Mouse (Mus musculus) CH12.LX (cell line): ENCODE data around the gene Tent5c. TPM values are rescaled to one million over a fixed set of nuclear protein-coding genes. Genes with fewer than 3 reads are reported as not detected.

Source experiments
- DNase-seq: peaks from one replicate; pipeline ENCODE4 v3.0.0-alpha.2; 2013; ENCODE audit errors: extremely low read depth
- H3K27ac ChIP-seq: 2 replicates; pipeline ENCODE4 v1.5.1; 2012; ENCODE audit warnings: low read depth, mild to moderate bottlenecking, control low read depth, moderate library complexity; ENCODE audit not compliant: insufficient read depth
- H3K27me3 ChIP-seq: replicated peaks from 2 replicates; pipeline ENCODE3; 2012; ENCODE audit warnings: inconsistent platforms
- H3K36me3 ChIP-seq, 2 experiments: replicated peaks in 1 of 2; 2 replicates each; pipeline versions ENCODE3 to v1.6.1; 2012; ENCODE audit warnings: inconsistent platforms in 1 of 2, low read length in 1 of 2, mild to moderate bottlenecking in 1 of 2, mixed read lengths in 1 of 2, moderate library complexity in 1 of 2; ENCODE audit not compliant: control insufficient read depth in 1 of 2, insufficient read depth in 1 of 2
- H3K4me1 ChIP-seq, 2 experiments: 2 replicates each; pipeline ENCODE4 v1.6.1; 2012; ENCODE audit warnings: inconsistent platforms in 1 of 2, moderate library complexity in 1 of 2; ENCODE audit not compliant: insufficient read depth in 2 of 2, control insufficient read depth in 1 of 2
- H3K4me2 ChIP-seq: 2 replicates; pipeline ENCODE4 v1.6.1; 2012; ENCODE audit warnings: low read depth, mild to moderate bottlenecking, control low read depth; ENCODE audit not compliant: poor library complexity, insufficient read depth, severe bottlenecking
- H3K4me3 ChIP-seq, 3 experiments: fragments of 150-350 bp in 1 of 3; sonication (generic) in 1 of 3; replicated peaks in 1 of 3; 2 replicates each; pipeline versions ENCODE3 to v1.5.1; 2011 to 2012; ENCODE audit warnings: low read depth in 2 of 3, low read length in 2 of 3, mild to moderate bottlenecking in 2 of 3, moderate library complexity in 2 of 3, control low read depth in 1 of 3, improper control_type of control experiment in 1 of 3, inconsistent platforms in 1 of 3, mixed read lengths in 1 of 3; ENCODE audit not compliant: poor library complexity in 1 of 3
- H3K79me2 ChIP-seq: replicated peaks from 2 replicates; pipeline ENCODE4 v1.6.1; 2012; ENCODE audit warnings: mild to moderate bottlenecking, moderate library complexity; ENCODE audit not compliant: control insufficient read depth, poor library complexity, insufficient read depth, severe bottlenecking; ENCODE audit errors: extremely low read depth
- H3K9ac ChIP-seq: 2 replicates; pipeline ENCODE4 v1.6.1; 2012; ENCODE audit warnings: low read depth, mild to moderate bottlenecking, control low read depth, moderate library complexity; ENCODE audit not compliant: insufficient read depth
- H3K9me3 ChIP-seq: replicated peaks from 2 replicates; pipeline ENCODE3; 2012; ENCODE audit warnings: low read length, inconsistent platforms, mixed read lengths
- BHLHE40 ChIP-seq: IDR thresholded peaks from 2 replicates; pipeline ENCODE4 v1.6.1; 2011; ENCODE audit warnings: mild to moderate bottlenecking, low read depth, low read length, improper control_type of control experiment
- CHD1 ChIP-seq: IDR thresholded peaks from 2 replicates; pipeline ENCODE4 v1.6.1; 2012; ENCODE audit warnings: low read depth, low read length, improper control_type of control experiment, inconsistent platforms
- CHD2 ChIP-seq: IDR thresholded peaks from 2 replicates; pipeline ENCODE4 v1.6.1; 2011; ENCODE audit warnings: low read length, improper control_type of control experiment
- CTCF ChIP-seq, 2 experiments: IDR thresholded peaks in 1 of 2; conservative IDR thresholded peaks in 1 of 2; 2 replicates each; pipeline ENCODE4 v1.5.1; 2011 to 2012; ENCODE audit warnings: low read depth in 2 of 2, low read length in 2 of 2, improper control_type of control experiment in 1 of 2, inconsistent platforms in 1 of 2, mild to moderate bottlenecking in 1 of 2, moderate library complexity in 1 of 2
- E2F4 ChIP-seq: IDR thresholded peaks from 2 replicates; pipeline ENCODE4 v1.6.1; 2011; ENCODE audit warnings: low read depth, low read length, improper control_type of control experiment; ENCODE audit not compliant: insufficient replicate concordance
- EP300 ChIP-seq: IDR thresholded peaks from 2 replicates; pipeline ENCODE4 v1.6.1; 2011; ENCODE audit warnings: low read length, improper control_type of control experiment
- ETS1 ChIP-seq: conservative IDR thresholded peaks from 2 replicates; pipeline ENCODE4 v1.6.1; 2012; ENCODE audit warnings: low read depth, mild to moderate bottlenecking, inconsistent platforms, low read length, improper control_type of control experiment, moderate library complexity
- HCFC1 ChIP-seq: IDR thresholded peaks from 2 replicates; pipeline ENCODE4 v1.6.1; 2012; ENCODE audit warnings: low read depth, mild to moderate bottlenecking, inconsistent platforms, low read length, improper control_type of control experiment
- IRF4 ChIP-seq: IDR thresholded peaks from 2 replicates; pipeline ENCODE4 v1.6.1; 2014; ENCODE audit warnings: low read depth, mild to moderate bottlenecking, inconsistent platforms, low read length, improper control_type of control experiment
- JUN ChIP-seq: IDR thresholded peaks from 2 replicates; pipeline ENCODE4 v1.6.1; 2011; ENCODE audit warnings: low read depth, mild to moderate bottlenecking, low read length, improper control_type of control experiment, moderate library complexity; ENCODE audit not compliant: insufficient read depth
- MAFK ChIP-seq: IDR thresholded peaks from 2 replicates; pipeline ENCODE4 v1.6.1; 2011; ENCODE audit warnings: low read length, improper control_type of control experiment; ENCODE audit not compliant: insufficient replicate concordance
- MAX ChIP-seq: IDR thresholded peaks from 2 replicates; pipeline ENCODE4 v1.6.1; 2011; ENCODE audit warnings: low read length, improper control_type of control experiment
- MEF2A ChIP-seq: IDR thresholded peaks from 2 replicates; pipeline ENCODE4 v1.6.1; 2014; ENCODE audit warnings: low read depth, mild to moderate bottlenecking, inconsistent platforms, low read length, improper control_type of control experiment, borderline replicate concordance
- MXI1 ChIP-seq: IDR thresholded peaks from 2 replicates; pipeline ENCODE4 v1.6.1; 2011; ENCODE audit warnings: mild to moderate bottlenecking, low read depth, low read length, improper control_type of control experiment
- MYC ChIP-seq: IDR thresholded peaks from 2 replicates; pipeline ENCODE4 v1.6.1; 2011; ENCODE audit warnings: low read depth, mild to moderate bottlenecking, improper control_type of control experiment, low read length
- NELFE ChIP-seq: IDR thresholded peaks from 2 replicates; pipeline ENCODE4 v1.6.1; 2011; ENCODE audit warnings: low read depth, low read length, improper control_type of control experiment
- RAD21 ChIP-seq: IDR thresholded peaks from 2 replicates; pipeline ENCODE4 v1.6.1; 2011; ENCODE audit warnings: low read depth, mild to moderate bottlenecking, low read length, improper control_type of control experiment, moderate library complexity
- RCOR1 ChIP-seq: conservative IDR thresholded peaks from 2 replicates; pipeline ENCODE4 v1.6.1; 2012; ENCODE audit warnings: low read depth, mild to moderate bottlenecking, inconsistent platforms, low read length, improper control_type of control experiment
- SMC3 ChIP-seq: IDR thresholded peaks from 2 replicates; pipeline ENCODE4 v1.6.1; 2011; ENCODE audit warnings: low read depth, low read length, improper control_type of control experiment
- TCF12 ChIP-seq: IDR thresholded peaks from 2 replicates; pipeline ENCODE4 v1.6.1; 2014; ENCODE audit warnings: low read depth, mild to moderate bottlenecking, inconsistent platforms, low read length, improper control_type of control experiment
- USF2 ChIP-seq: conservative IDR thresholded peaks from 2 replicates; pipeline ENCODE4 v1.6.1; 2011; ENCODE audit warnings: low read depth, low read length, improper control_type of control experiment
- ZNF384 ChIP-seq: IDR thresholded peaks from 2 replicates; pipeline ENCODE4 v1.6.1; 2012; ENCODE audit warnings: low read depth, low read length, improper control_type of control experiment, inconsistent platforms
- dilution Hi-C: fragments of 300-500 bp; cut with MboI; formaldehyde crosslinking; loops from 2 replicates; pipeline ENCODE4 v1.14.3; 2020; ENCODE audit warnings: low sequenced_read_pairs; ENCODE audit not compliant: extremely low pct_unique_long_range_greater_than_20kb, extremely low pct_ligation_motif_present
- in situ Hi-C: fragments of 300-500 bp; cut with MboI; formaldehyde crosslinking; loops from 3 replicates; pipeline ENCODE4 v1.14.3; 2019; ENCODE audit warnings: low sequenced_read_pairs, low pct_ligation_motif_present, low pct_unique_long_range_greater_than_20kb, mixed read lengths
- polyA plus RNA-seq: library from polyadenylated mRNA; unstranded; fragments of >175 nt; gene quantifications from 2 replicates; pipeline ENCODE4 v1.2.1, GENCODE M21; 2012; ENCODE audit warnings: low read depth; ENCODE audit not compliant: insufficient read length
- total RNA-seq, 2 experiments: library from RNA; depleted of rRNA; stranded (reverse); fragments of 300-350 nt in 1 of 2; fragments of >200 nt in 1 of 2; gene quantifications; 2 replicates each; pipeline ENCODE4 v1.2.3; 2012 to 2014

The Tent5c gene
- total and polyA plus RNA-seq, 3 experiments = 10.6 to 18.7 (median 12.3) TPM

- TF ChIP-seq CHD1 (no peak), E2F4 (no peak), MAX (peak; percentile 88), MAFK (peak; percentile 70), USF2 (peak; percentile 41), NELFE (no peak), RAD21 (peak; percentile 7), HCFC1 (no peak), ETS1 (peak; percentile 100), SMC3 (peak; percentile 13), RCOR1 (peak; percentile 95)
Observed at GRCm38 (mm10) chr3:100443798-100444500, 45.2 kb downstream of the Tent5c start (continued).

GRCm38 (mm10) chr3:100442499-100442898, 46.6 kb downstream of the Tent5c start:
- Histone ChIP-seq H3K27ac (peak overlapping the region; percentile 83), H3K36me3 (no peaks in the 10 kb centered on the region), H3K4me1 (peaks cover 59 to 91% of the 10 kb centered on the region in 2 experiments), H3K9ac (peak overlapping the region; percentile 3; the same call in 1 of the 2 replicates), H3K79me2 (no peaks in the 10 kb centered on the region), H3K9me3 (peaks cover 4% of the 10 kb centered on the region), H3K4me3 (no peak overlapping the region), H3K27me3 (peaks cover 4% of the 10 kb centered on the region), H3K4me2 (peak overlapping the region; percentile 12)
- DNase-seq = peak; percentile 27
- TF ChIP-seq MYC = 0 out of 2 replicates have a peak, but pooled peaks have one; percentile 40
- no peak for TF ChIP-seq SMC3
- TF ChIP-seq MXI1 = no peak
- TF ChIP-seq CTCF (conservative IDR thresholded peaks at IDR 0.05 in 1 of 2, IDR thresholded peaks at IDR 0.05 in 1 of 2; ENCODE audit: low read depth in 2 of 2, low read length in 2 of 2) = no peak
- 0 out of 2 replicates have a peak, but pooled peaks have one; percentile 24 for TF ChIP-seq CHD2
- TF ChIP-seq MAX = 0 out of 2 replicates have a peak, but pooled peaks have one; percentile 52
- peak; percentile 63; the same call in 1 of the 2 replicates for TF ChIP-seq IRF4
- TF ChIP-seq MEF2A = peak; percentile 92
- peak; percentile 71 for TF ChIP-seq EP300
- no peak for TF ChIP-seq ZNF384
- TF ChIP-seq JUN = peak; percentile 42; the same call in 1 of the 2 replicates
- TF ChIP-seq NELFE = no peak
- peak; percentile 63; the same call in 1 of the 2 replicates for TF ChIP-seq ETS1
- TF ChIP-seq BHLHE40 = peak; percentile 72
- TF ChIP-seq TCF12 = peak; percentile 41; the same call in 1 of the 2 replicates
- in situ Hi-C loops (no loop called here), dilution Hi-C loops (no loop called here)
